Mouse (Mus musculus) stomach, embryonic 15.5 days (tissue): ENCODE measurements around the gene Pcsk6. TPM values are rescaled to one million over a fixed set of nuclear protein-coding genes. Genes with fewer than 3 reads are reported as not detected.
A peak's percentile ranks its signal among the peaks of the same experiment; 100 is the strongest.
"Not testable (repeated sequence)": the region's sequence is repeated elsewhere in the genome, so short reads cannot be mapped to it uniquely, and the experiment has no call there.

ENCODE experiments used
- ATAC-seq: fragments of 200-750 bp; cut with Nextera tagmentation; 2 replicates; pipeline ENCODE4 v1.8.0; 2017; ENCODE audit warnings: low read depth, moderate number of reproducible peaks, moderate TSS enrichment; ENCODE audit not compliant: insufficient read depth, low FRiP score
- H3K27ac ChIP-seq: fragments of 300-500 bp; sonication (generic); 2 replicates; pipeline ENCODE4 v1.5.1; 2015; ENCODE audit warnings: mild to moderate bottlenecking, inconsistent platforms
- H3K27me3 ChIP-seq: fragments of 300-500 bp; sonication (generic); replicated peaks from 2 replicates; pipeline ENCODE4 v1.6.1; 2015; ENCODE audit warnings: inconsistent platforms
- H3K36me3 ChIP-seq: fragments of 300-500 bp; sonication (generic); 2 replicates; pipeline ENCODE4 v1.6.1; 2015; ENCODE audit warnings: inconsistent platforms
- H3K4me1 ChIP-seq: fragments of 300-500 bp; sonication (generic); 2 replicates; pipeline ENCODE4 v1.6.1; 2015; ENCODE audit warnings: inconsistent platforms
- H3K4me2 ChIP-seq: fragments of 300-500 bp; sonication (generic); 2 replicates; pipeline ENCODE4 v1.6.1; 2015; ENCODE audit warnings: mild to moderate bottlenecking, inconsistent platforms
- H3K4me3 ChIP-seq: fragments of 300-500 bp; sonication (generic); replicated peaks from 2 replicates; pipeline ENCODE4 v1.5.1; 2015; ENCODE audit warnings: inconsistent platforms
- H3K9ac ChIP-seq: fragments of 300-500 bp; sonication (generic); 2 replicates; pipeline ENCODE4 v1.6.1; 2015; ENCODE audit warnings: inconsistent platforms
- H3K9me3 ChIP-seq: fragments of 300-500 bp; sonication (generic); 2 replicates; pipeline ENCODE4 v1.6.1; 2016; ENCODE audit warnings: inconsistent platforms
- WGBS: fragments of 180-500 bp; shearing (Covaris S2); methylation state at CpG from one replicate; pipeline ENCODE4 v1.1.7; 2015; 5-methylcytosine and 5-hydroxymethylcytosine counted together
- polyA plus RNA-seq: library from polyadenylated mRNA; unstranded; fragments of >200 nt; fragmentation: Nextera tagmentation; extraction: Ambion mirVana; gene quantifications from 2 replicates; pipeline ENCODE4 v1.2.1, GENCODE M21; 2015

Gene Pcsk6
- polyA plus RNA-seq, 1 experiment from 2014 or later, result 4.8 TPM

DNA sequence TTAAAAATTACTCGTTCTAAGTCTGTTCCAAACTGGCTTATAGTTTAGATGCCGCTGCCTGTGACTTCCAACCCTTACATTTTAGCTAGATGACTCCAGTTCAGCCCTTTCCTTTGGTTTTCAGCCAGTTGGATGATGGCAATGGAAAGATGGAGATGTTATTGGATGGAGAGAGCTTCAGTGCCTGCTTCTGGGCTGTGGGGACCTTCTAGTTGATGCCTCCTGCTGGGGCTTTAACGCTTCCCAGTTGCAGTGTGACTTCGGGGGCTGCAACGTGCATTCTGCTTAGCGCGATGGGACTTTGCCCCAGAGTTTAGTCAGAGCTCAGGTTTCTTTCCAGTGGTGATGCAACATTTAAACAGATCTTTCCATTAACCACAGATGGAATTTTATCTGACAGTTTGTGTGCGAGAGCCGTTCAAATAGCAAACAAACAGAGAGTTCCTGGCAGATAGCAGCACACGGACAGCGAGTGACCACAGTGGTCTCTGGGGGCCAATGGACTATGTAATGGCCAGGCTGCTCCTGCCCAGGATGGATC lies 53.3 kb downstream of the Pcsk6 start:
- Histone ChIP-seq H3K36me3 (no peaks in the 10 kb centered on the region), H3K9me3 (no peaks in the 10 kb centered on the region), H3K27ac (no peak overlapping the region), H3K4me3 (no peak overlapping the region), H3K9ac (no peak overlapping the region), H3K4me2 (no peak overlapping the region), H3K4me1 (no peaks in the 10 kb centered on the region), H3K27me3 (no peaks in the 10 kb centered on the region)
- ATAC-seq, result no peak
- WGBS, result 40% methylated on average over 11 of the region's 11 CpGs

DNA sequence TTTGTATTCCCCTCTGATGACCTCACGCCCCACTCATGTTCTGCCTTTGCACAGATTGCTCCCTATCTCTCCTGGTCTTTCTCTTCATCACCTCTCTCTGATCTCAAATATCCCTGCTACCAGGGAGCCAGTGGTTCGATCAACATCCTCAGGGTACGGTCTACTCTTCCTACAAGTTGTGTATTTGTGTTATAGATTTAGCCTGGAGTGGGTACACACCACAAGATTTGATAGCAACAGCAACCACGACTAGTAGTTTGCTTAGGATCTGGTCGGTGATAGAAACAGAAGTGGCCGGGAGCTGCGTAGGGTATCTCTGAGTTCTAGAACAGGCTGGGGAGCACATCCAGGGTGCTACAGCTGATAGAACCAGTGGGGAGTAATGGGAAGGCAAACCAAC lies 54.3 kb downstream of the Pcsk6 start:
- H3K27ac ChIP-seq, result no peak overlapping the region
- WGBS, result 85% methylated on average over 7 of the region's 7 CpGs
- H3K4me2 ChIP-seq, result no peak overlapping the region
- no peaks in the 10 kb centered on the region for H3K36me3 ChIP-seq
- H3K27me3 ChIP-seq, result no peaks in the 10 kb centered on the region
- H3K9me3 ChIP-seq, result no peaks in the 10 kb centered on the region
- H3K4me1 ChIP-seq, result no peaks in the 10 kb centered on the region
- H3K9ac ChIP-seq, result no peak overlapping the region
- no peak for ATAC-seq
- H3K4me3 ChIP-seq, result no peak overlapping the region

DNA sequence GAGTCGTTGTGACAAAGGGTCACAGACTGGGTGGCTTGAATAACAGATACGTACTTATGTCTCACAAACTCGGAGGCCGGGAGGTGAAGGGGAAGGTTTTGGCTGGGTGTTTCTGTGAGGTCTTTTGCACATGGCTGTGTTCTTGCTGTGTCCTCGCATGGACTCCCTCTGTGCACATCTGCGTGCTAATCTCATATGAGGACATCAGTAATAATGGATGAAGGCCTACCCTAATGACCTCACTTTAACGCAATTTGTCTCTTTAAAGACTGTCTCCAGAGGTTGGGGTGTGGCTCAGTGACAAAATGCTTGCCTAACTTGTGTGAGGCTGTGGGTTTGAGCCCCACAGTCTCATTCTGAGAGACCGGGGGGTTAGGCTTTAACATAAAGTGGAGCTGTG lies 55.0 kb downstream of the Pcsk6 start:
- 78% methylated on average over 8 of the region's 8 CpGs for WGBS
- Histone ChIP-seq H3K4me2 (no peak overlapping the region), H3K9ac (no peak overlapping the region), H3K27ac (no peak overlapping the region), H3K4me3 (no peak overlapping the region), H3K36me3 (no peaks in the 10 kb centered on the region), H3K27me3 (no peaks in the 10 kb centered on the region), H3K4me1 (no peaks in the 10 kb centered on the region), H3K9me3 (no peaks in the 10 kb centered on the region)
- ATAC-seq, result no peak

DNA sequence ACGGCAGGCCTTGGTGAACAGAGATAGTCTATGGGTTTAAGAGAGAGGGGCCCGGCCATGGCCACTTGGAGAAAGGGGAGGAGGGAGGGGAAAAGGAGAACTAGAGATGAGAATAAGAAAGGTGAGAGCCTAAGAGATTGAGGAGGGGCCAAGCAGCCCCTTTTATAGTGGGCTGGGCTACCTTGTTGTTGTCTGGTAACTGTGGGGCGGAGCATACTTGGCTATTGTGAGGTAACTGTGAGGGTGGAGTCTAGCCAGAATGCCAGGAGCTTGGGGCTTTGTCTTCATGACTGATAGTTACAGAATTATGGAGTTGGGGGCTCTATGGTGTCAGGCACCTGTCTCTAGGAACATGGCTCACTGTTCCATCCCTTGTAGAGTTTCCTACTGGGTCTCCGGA lies 56.9 kb downstream of the Pcsk6 start:
- H3K9me3 ChIP-seq, result no peaks in the 10 kb centered on the region
- H3K4me1 ChIP-seq, result no peaks in the 10 kb centered on the region
- no peak overlapping the region for H3K4me2 ChIP-seq
- 92% methylated on average over 4 of the region's 4 CpGs for WGBS
- H3K9ac ChIP-seq, result no peak overlapping the region
- H3K27me3 ChIP-seq, result no peaks in the 10 kb centered on the region
- no peak overlapping the region for H3K27ac ChIP-seq
- H3K4me3 ChIP-seq, result no peak overlapping the region
- no peaks in the 10 kb centered on the region for H3K36me3 ChIP-seq
- ATAC-seq, result no peak

DNA sequence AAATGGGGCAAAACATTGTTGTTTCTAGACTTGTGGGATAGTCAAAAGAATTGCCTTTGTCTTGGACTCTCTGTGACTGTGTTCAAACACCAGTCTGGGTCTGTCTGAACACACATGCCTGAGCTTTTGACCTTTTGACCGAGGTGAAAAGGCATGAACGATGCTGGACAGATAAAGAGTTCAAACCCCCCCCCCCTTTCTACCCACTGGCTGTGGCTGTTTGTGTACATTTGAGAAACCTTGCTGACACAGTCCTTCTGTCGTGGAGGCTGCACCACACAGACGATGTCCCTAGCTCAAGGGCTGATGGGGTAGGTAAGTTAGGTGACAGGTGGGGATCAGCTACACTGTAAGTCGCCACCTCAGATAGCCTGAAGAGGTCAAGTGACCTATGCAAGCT lies 67.9 kb downstream of the Pcsk6 start:
- H3K4me1 ChIP-seq, result no peaks in the 10 kb centered on the region
- no peak overlapping the region for H3K4me3 ChIP-seq
- H3K9ac ChIP-seq, result no peak overlapping the region
- no peaks in the 10 kb centered on the region for H3K9me3 ChIP-seq
- 15% methylated on average over 5 of the region's 5 CpGs for WGBS
- ATAC-seq, result no peak
- H3K27ac ChIP-seq, result no peak overlapping the region
- no peaks in the 10 kb centered on the region for H3K27me3 ChIP-seq
- H3K4me2 ChIP-seq, result no peak overlapping the region
- H3K36me3 ChIP-seq, result no peaks in the 10 kb centered on the region

DNA sequence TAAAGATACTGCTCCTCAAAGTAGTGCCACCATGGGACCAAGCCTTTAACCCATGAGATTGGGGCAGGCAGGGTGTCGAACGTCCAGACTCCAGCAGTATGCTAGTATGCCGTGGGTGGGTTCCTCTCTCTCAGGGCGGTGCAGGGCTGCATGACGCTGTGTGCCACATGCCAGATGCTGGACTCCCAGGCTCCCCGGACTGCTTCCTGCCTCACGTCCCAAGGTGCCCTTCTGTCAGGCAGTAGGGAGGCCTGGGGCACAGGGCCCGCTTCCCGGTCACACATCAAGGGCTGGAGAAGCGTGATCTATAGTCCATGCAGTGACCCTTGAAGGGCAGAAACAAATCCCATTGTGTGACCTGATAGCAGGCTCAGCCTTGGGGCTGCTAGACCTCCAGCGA lies 68.9 kb downstream of the Pcsk6 start:
- peak; percentile 51; the same call in 1 of the 2 replicates for ATAC-seq
- 59% methylated on average over 11 of the region's 11 CpGs for WGBS

DNA sequence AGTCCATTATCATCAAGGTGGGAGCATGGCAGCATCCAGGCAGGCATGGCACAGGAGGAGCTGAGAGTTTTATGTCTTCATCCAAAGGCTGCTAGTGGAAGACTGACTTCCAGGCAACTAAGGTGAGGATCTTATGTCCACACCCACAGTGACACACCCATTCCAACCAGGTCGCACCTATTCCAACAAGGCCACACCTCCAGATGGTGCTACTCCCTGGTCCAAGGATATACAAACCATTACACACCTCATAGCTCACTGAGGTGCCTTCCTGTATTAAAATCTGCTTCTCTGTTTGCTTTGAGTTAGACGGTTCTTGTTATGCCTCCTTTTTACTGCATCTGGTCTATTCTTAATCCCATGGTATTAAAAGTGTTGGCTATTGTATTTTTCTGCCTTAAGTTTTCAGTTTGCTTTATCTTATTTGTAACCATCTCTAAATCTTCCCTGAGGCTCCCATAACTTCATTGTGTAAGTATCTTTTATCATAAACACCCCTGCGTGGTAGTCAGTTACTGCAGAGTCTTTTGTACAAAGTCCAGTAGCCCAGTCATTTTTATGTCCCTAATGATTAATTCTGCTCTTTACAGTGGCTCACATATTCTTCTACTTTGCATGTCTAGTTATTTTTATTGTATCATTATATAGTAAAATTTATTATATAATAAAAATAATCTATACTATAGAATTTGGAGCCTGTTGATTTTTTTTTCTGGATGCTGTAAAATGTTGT lies 72.9 kb downstream of the Pcsk6 start:
- WGBS, result 53% methylated on average over 3 of the region's 3 CpGs
- not testable (repeated sequence) for H3K9ac ChIP-seq, H3K36me3 ChIP-seq, H3K4me3 ChIP-seq, H3K27ac ChIP-seq, H3K27me3 ChIP-seq, H3K4me2 ChIP-seq, ATAC-seq, H3K4me1 ChIP-seq, H3K9me3 ChIP-seq

More for the DNA sequence above, 68.9 kb downstream of the Pcsk6 start:
- Histone ChIP-seq H3K4me2 (no peak overlapping the region), H3K27me3 (no peaks in the 10 kb centered on the region), H3K9ac (no peak overlapping the region), H3K4me3 (no peak overlapping the region), H3K9me3 (no peaks in the 10 kb centered on the region), H3K27ac (no peak overlapping the region), H3K36me3 (no peaks in the 10 kb centered on the region), H3K4me1 (no peaks in the 10 kb centered on the region)

DNA sequence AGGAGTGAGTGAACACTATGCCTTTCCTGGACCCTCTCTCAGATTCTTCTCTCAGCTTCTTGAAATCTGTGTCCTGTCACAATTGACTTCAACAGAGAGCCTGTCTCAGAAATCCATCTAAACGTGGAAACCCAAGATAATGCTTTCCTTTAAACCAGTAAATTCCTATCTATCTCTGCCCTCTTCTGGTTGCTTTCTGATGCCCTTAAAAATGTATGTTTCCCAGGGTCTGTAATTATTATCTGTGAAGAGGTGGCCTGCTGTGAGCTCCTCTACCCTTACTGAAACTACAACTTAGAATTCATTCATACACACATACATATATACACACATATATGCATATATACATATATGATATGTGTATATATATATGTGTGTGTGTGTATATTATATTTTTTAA lies 73.7 kb downstream of the Pcsk6 start:
- no peak overlapping the region for H3K4me3 ChIP-seq
- no peak for ATAC-seq
- no peaks in the 10 kb centered on the region for H3K4me1 ChIP-seq
- H3K9me3 ChIP-seq, result no peaks in the 10 kb centered on the region
- 8% methylated on average over 1 of the region's 1 CpGs for WGBS
- H3K27me3 ChIP-seq, result no peaks in the 10 kb centered on the region
- H3K9ac ChIP-seq, result no peak overlapping the region
- H3K4me2 ChIP-seq, result no peak overlapping the region
- H3K27ac ChIP-seq, result no peak overlapping the region
- H3K36me3 ChIP-seq, result no peaks in the 10 kb centered on the region

DNA sequence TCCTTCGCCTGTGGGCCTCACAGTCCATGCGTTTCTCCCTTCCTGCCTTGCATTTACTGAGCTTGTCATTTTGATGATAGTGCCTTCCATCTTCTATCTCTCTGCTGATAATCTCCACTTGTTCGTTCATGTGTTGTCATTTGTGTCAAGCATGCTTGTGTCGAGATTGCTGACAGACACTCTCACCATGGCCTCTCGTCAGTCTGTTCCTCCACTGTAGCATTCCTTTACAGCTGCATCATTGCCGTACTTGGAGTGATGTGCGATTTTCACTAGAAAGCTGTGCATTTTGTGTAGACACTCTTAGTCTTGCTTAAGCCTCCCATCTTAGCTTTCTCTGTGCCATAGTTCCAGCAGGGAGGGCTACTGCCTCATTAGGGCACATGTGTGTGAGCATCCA lies 79.5 kb downstream of the Pcsk6 start:
- Histone ChIP-seq H3K27me3 (no peaks in the 10 kb centered on the region), H3K9me3 (no peaks in the 10 kb centered on the region), H3K4me1 (no peaks in the 10 kb centered on the region), H3K4me2 (no peak overlapping the region), H3K36me3 (no peaks in the 10 kb centered on the region), H3K27ac (no peak overlapping the region), H3K9ac (no peak overlapping the region), H3K4me3 (no peak overlapping the region)
- no peak for ATAC-seq
- WGBS, result 55% methylated on average over 7 of the region's 7 CpGs

DNA sequence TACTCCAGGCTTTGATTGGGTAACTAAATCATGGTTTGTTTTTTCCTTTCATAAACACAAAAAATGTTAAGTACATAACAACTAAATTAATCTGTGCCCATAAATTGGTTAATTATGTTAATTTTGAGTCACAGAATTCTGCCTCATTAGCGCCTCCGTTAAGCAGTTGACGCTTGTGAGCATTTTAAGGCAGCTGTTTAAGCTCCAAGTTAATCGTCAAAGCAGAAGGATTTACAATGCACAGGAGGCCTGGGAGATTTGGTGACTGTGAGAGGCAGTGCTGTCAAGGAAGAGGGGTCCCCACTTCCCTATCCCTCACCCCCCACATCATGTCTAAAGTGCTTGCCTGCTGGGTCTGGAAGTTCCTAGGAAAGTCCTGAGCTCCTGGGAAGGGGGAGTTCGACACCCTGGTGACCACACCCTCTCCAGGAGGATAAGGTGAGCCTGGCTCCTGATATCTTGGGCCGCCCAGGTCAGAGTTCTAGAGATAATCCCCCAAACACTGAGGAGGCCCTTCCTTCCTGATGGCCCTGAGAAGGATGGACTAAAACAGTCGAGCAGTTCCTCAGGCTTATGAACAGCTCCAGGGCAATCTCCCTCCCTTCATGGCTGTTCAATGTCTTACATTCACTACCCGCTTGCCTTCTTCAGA lies 83.9 kb downstream of the Pcsk6 start:
- 0 out of 2 replicates have a peak, but pooled peaks have one; percentile 43 for ATAC-seq
- no peak overlapping the region for H3K9ac ChIP-seq
- no peak overlapping the region for H3K4me2 ChIP-seq
- H3K9me3 ChIP-seq, result no peaks in the 10 kb centered on the region
- H3K4me1 ChIP-seq, result no peaks in the 10 kb centered on the region
- H3K4me3 ChIP-seq, result no peak overlapping the region
- H3K27ac ChIP-seq, result no peak overlapping the region
- no peaks in the 10 kb centered on the region for H3K36me3 ChIP-seq
- no peaks in the 10 kb centered on the region for H3K27me3 ChIP-seq
- 58% methylated on average over 8 of the region's 8 CpGs for WGBS

DNA sequence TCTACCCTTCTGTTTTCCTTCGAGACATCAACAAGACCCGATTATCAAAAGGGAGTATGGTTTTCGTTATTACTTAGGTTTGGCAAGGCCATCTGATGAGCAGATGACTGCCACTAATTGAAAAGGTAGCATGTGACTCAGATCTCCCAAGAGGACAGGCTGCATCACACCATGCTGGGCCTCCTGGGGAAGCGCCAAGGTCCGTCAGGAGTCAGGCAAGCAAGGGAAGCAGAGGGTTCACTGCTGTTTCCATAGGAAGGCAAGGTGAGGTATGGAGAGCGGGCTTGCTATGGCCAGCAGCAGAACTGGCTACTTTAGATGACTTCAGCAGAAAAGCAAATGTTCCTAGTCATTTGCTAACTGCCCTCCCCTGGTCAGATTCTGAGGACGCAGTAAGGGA lies 84.9 kb downstream of the Pcsk6 start:
- 82% methylated on average over 7 of the region's 7 CpGs for WGBS
- H3K4me1 ChIP-seq, result no peaks in the 10 kb centered on the region
- ATAC-seq, result no peak

DNA sequence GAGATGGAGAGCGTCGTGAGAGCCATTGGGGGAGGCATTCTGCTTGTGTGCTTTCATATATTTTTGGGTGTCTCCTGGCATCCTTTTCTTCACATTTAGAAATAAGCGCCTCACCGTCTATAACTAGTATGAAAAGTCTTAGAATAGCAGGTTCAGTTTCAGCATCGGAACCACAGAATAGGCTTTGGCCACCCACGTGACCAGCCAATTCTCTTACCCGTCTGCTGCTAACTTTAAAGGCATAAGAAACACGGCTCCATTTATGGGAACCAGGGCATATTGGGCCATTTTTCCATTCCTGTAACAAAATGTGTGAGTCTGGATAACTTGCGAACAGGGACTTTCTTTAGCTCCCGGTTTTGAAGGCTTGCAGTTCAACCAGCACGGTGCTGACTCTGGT lies 87.4 kb downstream of the Pcsk6 start:
- H3K27me3 ChIP-seq, result no peaks in the 10 kb centered on the region
- no peaks in the 10 kb centered on the region for H3K36me3 ChIP-seq
- H3K4me1 ChIP-seq, result no peaks in the 10 kb centered on the region
- 93% methylated on average over 11 of the region's 11 CpGs for WGBS
- H3K9ac ChIP-seq, result no peak overlapping the region
- no peak overlapping the region for H3K4me2 ChIP-seq
- no peak overlapping the region for H3K4me3 ChIP-seq
- no peak overlapping the region for H3K27ac ChIP-seq
- ATAC-seq, result no peak
- no peaks in the 10 kb centered on the region for H3K9me3 ChIP-seq

More for the DNA sequence above, 84.9 kb downstream of the Pcsk6 start:
- Histone ChIP-seq H3K36me3 (no peaks in the 10 kb centered on the region), H3K27me3 (no peaks in the 10 kb centered on the region), H3K27ac (no peak overlapping the region), H3K9me3 (no peaks in the 10 kb centered on the region), H3K9ac (no peak overlapping the region), H3K4me3 (no peak overlapping the region), H3K4me2 (no peak overlapping the region)
